Mouse (Mus musculus): Measurements from ENCODE around the gene Foxi3. TPM values are rescaled to one million over a fixed set of nuclear protein-coding genes. Genes with fewer than 3 reads are reported as not detected.

Foxi3 gene
- polyA plus RNA-seq, 1 experiment from 2014 or later = not detected

GRCm38 (mm10) chr6:70953274-70953673, 3.1 kb upstream of the Foxi3 start:
- Histone ChIP-seq H3K27ac (ENCODE audit: low read depth) (no peak overlapping the region), H3K9me3 (ENCODE audit: control insufficient read depth, low read length) (no peaks in the 10 kb centered on the region), H3K36me3 (ENCODE audit: control insufficient read depth, insufficient read depth, low read length) (no peaks in the 10 kb centered on the region), H3K4me3 (ENCODE audit: low read depth, low read length) (no peak overlapping the region), H3K4me2 (ENCODE audit: low read length) (no peak overlapping the region), H3K9ac (ENCODE audit: low read length) (no peak overlapping the region), H3K27me3 (replicated peaks; ENCODE audit: control insufficient read depth, insufficient read depth, low read length) (peaks cover 66% of the 10 kb centered on the region), H3K4me1 (replicated peaks; ENCODE audit: control insufficient read depth, insufficient read depth, low read length) (peaks cover 8% of the 10 kb centered on the region; the same call in 1 of the 2 replicates)
- 69% methylated on average over 7 of the region's 7 CpGs for WGBS
- DNase-seq (ENCODE audit: low spot score) = no peak
- no peak for ATAC-seq (replicated peaks; ENCODE audit: low FRiP score, low TSS enrichment, low read depth)

- H3K27me3 ChIP-seq (replicated peaks; ENCODE audit: control insufficient read depth, insufficient read depth, low read length) = peaks cover 73% of the 10 kb centered on the region
- H3K9me3 ChIP-seq (ENCODE audit: control insufficient read depth, low read length) = no peaks in the 10 kb centered on the region
- no peak overlapping the region for H3K4me3 ChIP-seq (ENCODE audit: low read depth, low read length)
- no peaks in the 10 kb centered on the region for H3K36me3 ChIP-seq (ENCODE audit: control insufficient read depth, insufficient read depth, low read length)
- peaks cover 8% of the 10 kb centered on the region; the same call in 1 of the 2 replicates for H3K4me1 ChIP-seq (replicated peaks; ENCODE audit: control insufficient read depth, insufficient read depth, low read length)
- ATAC-seq (replicated peaks; ENCODE audit: low FRiP score, low TSS enrichment, low read depth) (no peak), DNase-seq (ENCODE audit: low spot score) (peak; percentile 57)
- 13% methylated on average over 6 of the region's 6 CpGs for WGBS
- H3K27ac ChIP-seq (ENCODE audit: low read depth) = no peak overlapping the region
- no peak overlapping the region for H3K9ac ChIP-seq (ENCODE audit: low read length)
- H3K4me2 ChIP-seq (ENCODE audit: low read length) = no peak overlapping the region
Observed at GRCm38 (mm10) chr6:70954040-70954439, 2.3 kb upstream of the Foxi3 start.

- no peak for ATAC-seq (replicated peaks; ENCODE audit: low FRiP score, low TSS enrichment, low read depth)
- H3K4me3 ChIP-seq (ENCODE audit: low read depth, low read length) = no peak overlapping the region
- H3K36me3 ChIP-seq (ENCODE audit: control insufficient read depth, insufficient read depth, low read length) = no peaks in the 10 kb centered on the region
- H3K9me3 ChIP-seq (ENCODE audit: control insufficient read depth, low read length) = no peaks in the 10 kb centered on the region
- H3K4me2 ChIP-seq (ENCODE audit: low read length) = no peak overlapping the region
- no peak overlapping the region for H3K9ac ChIP-seq (ENCODE audit: low read length)
- 5% methylated on average over 14 of the region's 14 CpGs for WGBS
- peaks cover 8% of the 10 kb centered on the region; the same call in 1 of the 2 replicates for H3K4me1 ChIP-seq (replicated peaks; ENCODE audit: control insufficient read depth, insufficient read depth, low read length)
- H3K27me3 ChIP-seq (replicated peaks; ENCODE audit: control insufficient read depth, insufficient read depth, low read length) = peaks cover 86% of the 10 kb centered on the region
- DNase-seq (ENCODE audit: low spot score) = no peak
- no peak overlapping the region for H3K27ac ChIP-seq (ENCODE audit: low read depth)
Observed at GRCm38 (mm10) chr6:70955291-70955800, 985 bp upstream of the Foxi3 start.

- Histone ChIP-seq H3K36me3 (ENCODE audit: control insufficient read depth, insufficient read depth, low read length) (no peaks in the 10 kb centered on the region), H3K27me3 (replicated peaks; ENCODE audit: control insufficient read depth, insufficient read depth, low read length) (peaks cover 89% of the 10 kb centered on the region), H3K4me2 (ENCODE audit: low read length) (peak overlapping the region; percentile 59), H3K4me1 (replicated peaks; ENCODE audit: control insufficient read depth, insufficient read depth, low read length) (peaks cover 8% of the 10 kb centered on the region; the same call in 1 of the 2 replicates), H3K4me3 (ENCODE audit: low read depth, low read length) (peak overlapping the region; percentile 33), H3K9me3 (ENCODE audit: control insufficient read depth, low read length) (no peaks in the 10 kb centered on the region), H3K27ac (ENCODE audit: low read depth) (no peak overlapping the region), H3K9ac (ENCODE audit: low read length) (no peak overlapping the region)
- peak; percentile 56 for DNase-seq (ENCODE audit: low spot score)
- 3% methylated on average over 12 of the region's 12 CpGs for WGBS
- ATAC-seq (replicated peaks; ENCODE audit: low FRiP score, low TSS enrichment, low read depth) = no peak
Observed at GRCm38 (mm10) chr6:70955841-70956240, 490 bp upstream of the Foxi3 start.

- no peaks in the 10 kb centered on the region for H3K36me3 ChIP-seq (ENCODE audit: control insufficient read depth, insufficient read depth, low read length)
- H3K27ac ChIP-seq (ENCODE audit: low read depth) = no peak overlapping the region
- H3K4me2 ChIP-seq (ENCODE audit: low read length) = peak overlapping the region; percentile 59
- peaks cover 8% of the 10 kb centered on the region; the same call in 1 of the 2 replicates for H3K4me1 ChIP-seq (replicated peaks; ENCODE audit: control insufficient read depth, insufficient read depth, low read length)
- H3K9ac ChIP-seq (ENCODE audit: low read length) = no peak overlapping the region
- H3K9me3 ChIP-seq (ENCODE audit: control insufficient read depth, low read length) = no peaks in the 10 kb centered on the region
- peak; percentile 61 for DNase-seq (ENCODE audit: low spot score)
- peaks cover 94% of the 10 kb centered on the region for H3K27me3 ChIP-seq (replicated peaks; ENCODE audit: control insufficient read depth, insufficient read depth, low read length)
- ATAC-seq (replicated peaks; ENCODE audit: low FRiP score, low TSS enrichment, low read depth) = no peak
- WGBS = 2% methylated on average over 34 of the region's 34 CpGs
- peak overlapping the region; percentile 33 for H3K4me3 ChIP-seq (ENCODE audit: low read depth, low read length)
Observed at GRCm38 (mm10) chr6:70956936-70957335, 605 bp downstream of the Foxi3 start.

- Histone ChIP-seq H3K4me1 (replicated peaks; ENCODE audit: control insufficient read depth, insufficient read depth, low read length) (peaks cover 8% of the 10 kb centered on the region; the same call in 1 of the 2 replicates), H3K9ac (ENCODE audit: low read length) (no peak overlapping the region), H3K9me3 (ENCODE audit: control insufficient read depth, low read length) (no peaks in the 10 kb centered on the region), H3K4me3 (ENCODE audit: low read depth, low read length) (no peak overlapping the region), H3K27ac (ENCODE audit: low read depth) (no peak overlapping the region), H3K36me3 (ENCODE audit: control insufficient read depth, insufficient read depth, low read length) (no peaks in the 10 kb centered on the region), H3K27me3 (replicated peaks; ENCODE audit: control insufficient read depth, insufficient read depth, low read length) (peaks cover 91% of the 10 kb centered on the region), H3K4me2 (ENCODE audit: low read length) (no peak overlapping the region)
- 11% methylated on average over 7 of the region's 7 CpGs for WGBS
- ATAC-seq (replicated peaks; ENCODE audit: low FRiP score, low TSS enrichment, low read depth) = no peak
- DNase-seq (ENCODE audit: low spot score) = no peak
Observed at GRCm38 (mm10) chr6:70957341-70957940, 1.1 kb downstream of the Foxi3 start.

- no peaks in the 10 kb centered on the region for H3K36me3 ChIP-seq (ENCODE audit: control insufficient read depth, insufficient read depth, low read length)
- H3K4me2 ChIP-seq (ENCODE audit: low read length) = no peak overlapping the region
- 0 out of 2 replicates have a peak, but pooled peaks cover 5% of the 10 kb centered on the region for H3K4me1 ChIP-seq (replicated peaks; ENCODE audit: control insufficient read depth, insufficient read depth, low read length)
- ATAC-seq (replicated peaks; ENCODE audit: low FRiP score, low TSS enrichment, low read depth) (no peak), DNase-seq (ENCODE audit: low spot score) (no peak)
- 41% methylated on average over 6 of the region's 6 CpGs for WGBS
- H3K4me3 ChIP-seq (ENCODE audit: low read depth, low read length) = no peak overlapping the region
- peaks cover 33% of the 10 kb centered on the region for H3K27me3 ChIP-seq (replicated peaks; ENCODE audit: control insufficient read depth, insufficient read depth, low read length)
- H3K9me3 ChIP-seq (ENCODE audit: control insufficient read depth, low read length) = no peaks in the 10 kb centered on the region
- H3K27ac ChIP-seq (ENCODE audit: low read depth) = no peak overlapping the region
- no peak overlapping the region for H3K9ac ChIP-seq (ENCODE audit: low read length)
Observed at GRCm38 (mm10) chr6:70964116-70964830, 7.9 kb downstream of the Foxi3 start.

- H3K27me3 ChIP-seq (replicated peaks; ENCODE audit: control insufficient read depth, insufficient read depth, low read length) = peaks cover 20% of the 10 kb centered on the region; the same call in 1 of the 2 replicates
- ATAC-seq (replicated peaks; ENCODE audit: low FRiP score, low TSS enrichment, low read depth) = no peak
- H3K4me3 ChIP-seq (ENCODE audit: low read depth, low read length) = no peak overlapping the region
- no peaks in the 10 kb centered on the region for H3K9me3 ChIP-seq (ENCODE audit: control insufficient read depth, low read length)
- no peak overlapping the region for H3K27ac ChIP-seq (ENCODE audit: low read depth)
- DNase-seq (ENCODE audit: low spot score) = no peak
- 32% methylated on average over 7 of the region's 7 CpGs for WGBS
- no peak overlapping the region for H3K4me2 ChIP-seq (ENCODE audit: low read length)
- no peaks in the 10 kb centered on the region for H3K36me3 ChIP-seq (ENCODE audit: control insufficient read depth, insufficient read depth, low read length)
- no peak overlapping the region for H3K9ac ChIP-seq (ENCODE audit: low read length)
- H3K4me1 ChIP-seq (replicated peaks; ENCODE audit: control insufficient read depth, insufficient read depth, low read length) = 0 out of 2 replicates have a peak, but pooled peaks cover 5% of the 10 kb centered on the region
Observed at GRCm38 (mm10) chr6:70965694-70966093, 9.4 kb downstream of the Foxi3 start.

Data from intestine, embryonic 14.5 days (tissue).